Mouse (Mus musculus) urinary bladder, postnatal 25 days (tissue): ENCODE measurements around the gene AI182371.

Experiments used
- DNase-seq: peaks from one replicate; pipeline ENCODE4 v3.0.0; 2022; ENCODE audit warnings: low spot score

Gene AI182371

DNA sequence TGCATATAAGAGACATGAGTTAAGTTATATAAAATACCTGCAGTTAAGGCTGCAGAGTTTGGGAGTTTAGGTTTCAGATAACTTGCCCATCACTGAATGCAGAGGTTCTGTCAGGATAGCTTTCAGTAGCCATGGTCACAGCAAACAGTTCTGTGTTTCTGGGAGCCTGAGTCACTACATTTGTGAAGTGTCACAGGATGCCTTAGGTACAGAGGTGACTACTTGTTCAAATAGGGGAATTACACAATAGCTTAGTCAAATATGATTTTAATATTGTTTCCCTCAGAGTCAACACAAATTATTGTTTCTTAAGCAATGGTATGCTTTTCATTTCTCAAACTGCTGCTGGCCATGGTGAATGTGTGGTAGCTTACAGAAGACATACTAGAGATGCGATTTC is 32.2 kb downstream of the AI182371 start:
- DNase-seq: no peak

DNA sequence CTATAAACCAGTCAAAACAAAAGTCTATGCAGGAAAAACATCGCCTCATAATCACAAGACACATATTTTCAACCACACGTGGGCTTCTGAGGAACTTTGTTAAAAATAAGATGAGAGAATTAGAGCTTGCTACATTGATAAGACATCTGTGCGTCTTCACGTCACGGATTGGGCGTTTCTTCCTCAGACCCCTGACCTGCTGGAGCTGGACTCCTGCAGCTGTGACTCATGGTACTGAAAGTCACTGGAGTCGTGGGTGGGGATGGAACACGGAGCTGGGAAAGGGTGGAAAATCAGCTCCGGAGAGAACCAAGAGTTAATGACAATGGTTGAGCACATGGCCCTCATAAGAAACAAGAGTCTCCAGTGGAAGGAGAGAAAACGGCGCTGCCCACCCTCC is 34.2 kb downstream of the AI182371 start:
- no peak for DNase-seq

DNA sequence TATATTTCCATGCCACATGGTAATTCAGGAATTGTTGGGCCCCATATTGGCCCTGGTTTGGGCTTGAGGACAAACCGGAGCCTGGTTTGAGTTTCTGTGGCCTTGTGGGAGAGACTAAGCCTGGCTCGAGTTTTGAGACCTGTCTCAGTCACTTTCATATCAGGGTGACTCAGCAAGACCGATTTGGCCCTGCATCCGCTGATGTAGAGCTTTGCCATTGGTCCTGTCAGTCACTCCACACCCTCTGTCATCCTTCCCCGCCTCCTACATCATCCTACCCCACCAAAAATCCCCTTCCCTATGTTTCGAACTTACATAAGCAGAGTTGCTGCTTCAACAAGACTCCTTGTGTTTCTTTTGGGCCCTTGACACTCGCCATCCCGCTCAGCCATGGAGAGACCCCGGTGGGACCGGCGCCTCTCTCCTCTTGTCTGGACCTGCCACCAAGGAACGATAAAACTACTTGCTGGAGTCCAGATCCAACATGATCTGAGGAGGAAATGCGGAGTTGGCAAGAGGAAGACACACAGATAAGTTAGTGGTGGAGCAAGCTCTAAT is 34.7 kb downstream of the AI182371 start:
- DNase-seq: no peak

- no peak for DNase-seq
These were observed 37.9 kb downstream of the AI182371 start for GRCm38 (mm10) chr2:35063333-35064030.

- no peak for DNase-seq
These were observed 40.0 kb downstream of the AI182371 start, which contains the start of gene Hc for GRCm38 (mm10) chr2:35061338-35061737. Gene Hc, minus strand, starts transcription at chr2:35061438.

DNA sequence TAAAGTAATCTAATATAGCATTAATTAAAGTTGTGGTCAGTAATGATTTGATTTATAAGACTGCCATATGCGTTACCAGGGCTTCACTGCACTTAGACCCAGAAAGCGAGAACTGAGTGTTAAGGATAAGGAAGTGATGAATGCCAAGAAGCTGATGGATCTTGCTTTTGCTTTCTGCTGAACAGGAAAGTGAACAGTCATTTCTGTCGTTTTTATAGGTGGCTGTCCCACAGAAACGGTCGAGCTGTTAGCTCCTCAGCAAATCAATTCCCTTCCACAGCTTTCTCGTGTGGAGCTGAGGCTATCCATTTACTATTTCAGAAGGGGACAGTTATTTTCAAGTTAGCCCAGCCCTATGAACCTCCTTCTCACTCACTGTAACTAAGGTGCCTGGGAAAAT is 40.4 kb downstream of the AI182371 start:
- no peak for DNase-seq

- no peak for DNase-seq
These were observed 41.1 kb downstream of the AI182371 start for GRCm38 (mm10) chr2:35060256-35060655.

- DNase-seq: no peak
These were observed 43.0 kb downstream of the AI182371 start for GRCm38 (mm10) chr2:35058325-35058724.

DNA sequence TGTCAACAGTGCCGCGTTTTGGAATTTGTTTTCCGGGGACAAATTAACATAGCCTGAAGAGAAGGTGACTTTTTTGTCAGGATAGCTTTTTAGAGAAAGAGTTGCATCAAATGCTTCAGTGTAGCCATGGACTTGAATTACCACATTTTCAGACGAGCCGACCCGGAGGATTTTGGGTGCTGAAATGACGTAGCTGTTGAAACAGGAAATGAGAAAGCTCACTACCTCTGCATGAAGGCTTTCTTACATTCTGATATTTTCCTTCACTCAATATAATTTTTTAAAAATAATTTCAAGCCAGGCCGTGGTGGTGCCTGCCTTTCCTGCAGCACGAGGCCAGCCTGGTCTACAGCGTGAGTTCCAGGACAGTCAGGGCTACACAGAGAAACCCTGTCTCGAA is 44.1 kb downstream of the AI182371 start:
- DNase-seq: no peak

- DNase-seq: no peak
These were observed 52.5 kb downstream of the AI182371 start for GRCm38 (mm10) chr2:35048851-35049250.

- no peak for DNase-seq
These were observed 56.4 kb downstream of the AI182371 start for GRCm38 (mm10) chr2:35044956-35045355.

DNA sequence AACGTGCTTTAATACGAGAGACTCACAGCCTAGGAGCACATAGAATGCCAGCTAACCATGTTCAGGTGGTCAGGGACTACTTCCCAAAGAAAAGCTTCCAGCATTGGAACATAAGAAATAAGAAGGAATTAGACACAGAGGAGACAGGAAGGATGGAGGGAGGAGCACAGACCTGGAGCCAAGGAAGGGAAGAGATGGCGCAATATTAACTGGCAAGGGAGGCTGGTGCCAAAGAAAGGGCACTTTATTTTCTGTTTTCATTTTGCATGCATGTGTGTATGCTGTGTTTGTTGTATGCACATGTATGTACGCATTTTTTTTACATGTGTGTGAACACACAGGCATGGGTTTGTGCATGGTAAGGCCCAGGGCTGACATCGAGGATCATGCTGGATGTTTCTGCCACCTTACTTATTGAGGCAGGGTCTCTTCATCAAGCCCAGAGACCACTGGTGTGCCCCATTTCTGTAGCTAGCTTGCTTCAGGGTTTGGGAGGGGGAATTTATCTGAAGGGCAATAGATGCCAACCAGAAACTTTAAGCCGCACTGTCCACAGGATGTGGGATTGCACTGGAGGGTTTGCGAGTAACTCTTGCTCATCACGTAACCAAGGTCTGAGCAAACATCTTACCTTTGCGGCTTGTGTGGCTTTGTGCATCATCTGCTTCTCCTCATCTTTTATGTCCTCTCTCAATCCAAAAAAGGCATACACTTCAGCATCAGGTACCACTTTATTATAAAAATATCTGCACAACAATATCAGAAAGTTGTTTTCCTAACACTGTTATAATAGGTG is 62.6 kb downstream of the AI182371 start:
- no peak for DNase-seq
